Mouse (Mus musculus) lung, postnatal 0 days (tissue): ENCODE measurements around the gene Paxbp1.

Experiments used
- CTCF ChIP-seq: IDR thresholded peaks from 2 replicates; pipeline ENCODE4 v1.5.1; 2016; ENCODE audit warnings: antibody characterized with exemption, mild to moderate bottlenecking
- EP300 ChIP-seq: IDR thresholded peaks from 2 replicates; pipeline ENCODE4 v1.6.1; 2016; ENCODE audit warnings: antibody characterized with exemption, mild to moderate bottlenecking, control low read depth

DNA sequence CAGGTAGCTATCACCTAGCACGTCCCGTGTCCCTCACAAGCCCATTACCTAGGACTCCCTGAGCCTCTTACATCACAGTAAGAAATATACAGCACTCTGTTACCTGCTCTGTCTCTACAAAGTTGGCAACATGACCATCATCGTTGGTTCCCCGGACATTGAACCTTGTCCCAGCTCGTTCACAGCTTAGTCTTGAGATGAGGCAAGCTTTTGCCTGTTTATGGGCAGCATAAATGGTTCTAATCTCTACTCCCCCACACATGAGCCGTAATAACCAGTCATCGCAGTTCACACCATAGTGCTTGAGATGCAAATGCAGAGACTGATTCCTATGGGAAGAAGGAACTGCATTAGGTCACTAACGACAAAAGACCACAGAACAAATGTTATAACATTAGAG is 56.3 kb downstream of the Paxbp1 start:
- no peak for TF ChIP-seq CTCF
- TF ChIP-seq EP300: no peak
